Mouse (Mus musculus) v-Abl transformed pro-B cells (cell line): Measurements from ENCODE around the gene Olfr1136.

Experiments
- in situ Hi-C, 2 experiments: fragments of 400-800 bp; cut with MboI; formaldehyde crosslinking; loops; one replicate each; pipeline ENCODE4 v1.15.1; 2025; ENCODE audit not compliant: unreplicated experiment in 2 of 2

The Olfr1136 gene

GRCm38 (mm10) chr2:87693847-87694246 is at the start of gene Olfr1136:
Gene Olfr1136, minus strand, starts transcription at chr2:87693947.
- in situ Hi-C loops, result no loop called here

GRCm38 (mm10) chr2:87743452-87743851 is 49.7 kb upstream of the Olfr1136 start, which contains the start of gene Olfr1140:
Gene Olfr1140, plus strand, starts transcription at chr2:87743752.
- in situ Hi-C loops, result no loop called here

GRCm38 (mm10) chr2:87739878-87740277 is 46.1 kb upstream of the Olfr1136 start, which contains the start of gene Olfr1138:
Gene Olfr1138, minus strand, starts transcription at chr2:87739978.
- in situ Hi-C loops, result no loop called here

- in situ Hi-C loops, result no loop called here
Measured at GRCm38 (mm10) chr2:87713079-87713478, 19.3 kb upstream of the Olfr1136 start, which contains the start of gene Olfr1137. Gene Olfr1137, minus strand, starts transcription at chr2:87713179.

- in situ Hi-C loops, result no loop called here
Measured at GRCm38 (mm10) chr2:87673564-87673963, 20.2 kb downstream of the Olfr1136 start, which contains the start of gene Olfr1135. Gene Olfr1135, minus strand, starts transcription at chr2:87673664.

- in situ Hi-C loops, result no loop called here
Measured at GRCm38 (mm10) chr2:87658360-87658759, 35.4 kb downstream of the Olfr1136 start, which contains the start of gene Olfr1134. Gene Olfr1134, minus strand, starts transcription at chr2:87658460.

GRCm38 (mm10) chr2:87647274-87647673 is 46.5 kb downstream of the Olfr1136 start, which contains the start of gene Olfr1133:
Gene Olfr1133, minus strand, starts transcription at chr2:87647374.
- in situ Hi-C loops, result no loop called here
